Mouse (Mus musculus) forebrain, embryonic 14.5 days (tissue): ENCODE results near the gene Col2a1. TPM values are rescaled to one million over a fixed set of nuclear protein-coding genes. Genes with fewer than 3 reads are reported as not detected.
A peak's percentile ranks its signal among the peaks of the same experiment; 100 is the strongest.

Experiments
- ATAC-seq: fragments of 200-750 bp; cut with Nextera tagmentation; 2 replicates; pipeline ENCODE4 v1.8.0; 2017; ENCODE audit warnings: mild to moderate bottlenecking, moderate library complexity
- DNase-seq: peaks from one replicate; pipeline ENCODE4 v3.0.0-alpha.2; 2015; ENCODE audit warnings: low spot score
- H3K27ac ChIP-seq: fragments of 300-500 bp; sonication (generic); 2 replicates; pipeline ENCODE4 v1.5.1; 2014; ENCODE audit warnings: low read depth, mild to moderate bottlenecking, control low read depth, low read length, moderate library complexity
- H3K27me3 ChIP-seq: fragments of 300-500 bp; sonication (generic); replicated peaks from 2 replicates; pipeline ENCODE4 v1.6.1; 2014; ENCODE audit warnings: low read length, control low read depth, mixed read lengths; ENCODE audit not compliant: control insufficient read depth, insufficient read depth
- H3K36me3 ChIP-seq: fragments of 300-500 bp; sonication (generic); 2 replicates; pipeline ENCODE4 v1.6.1; 2014; ENCODE audit warnings: low read length, control low read depth; ENCODE audit not compliant: control insufficient read depth, insufficient read depth
- H3K4me1 ChIP-seq: fragments of 300-500 bp; sonication (generic); 2 replicates; pipeline ENCODE4 v1.6.1; 2014; ENCODE audit warnings: antibody characterized with exemption, low read length, control low read depth; ENCODE audit not compliant: control insufficient read depth, insufficient read depth
- H3K4me2 ChIP-seq: fragments of 300-500 bp; sonication (generic); 2 replicates; pipeline ENCODE4 v1.6.1; 2014; ENCODE audit warnings: mild to moderate bottlenecking, control low read depth, low read length
- H3K4me3 ChIP-seq: fragments of 300-500 bp; sonication (generic); 2 replicates; pipeline ENCODE4 v1.5.1; 2014; ENCODE audit warnings: low read depth, low read length, control low read depth
- H3K9ac ChIP-seq: fragments of 300-500 bp; sonication (generic); 2 replicates; pipeline ENCODE4 v1.6.1; 2014; ENCODE audit warnings: mild to moderate bottlenecking, low read length, control low read depth, moderate library complexity
- H3K9me3 ChIP-seq: fragments of 300-500 bp; sonication (generic); replicated peaks from 2 replicates; pipeline ENCODE4 v1.6.1; 2016; ENCODE audit warnings: low read length, control low read depth, mixed read lengths; ENCODE audit not compliant: control insufficient read depth
- WGBS: fragments of 180-500 bp; shearing (Covaris S2); extraction: QIAGEN DNeasy Blood & Tissue Kit; methylation state at CpG from one replicate; pipeline ENCODE4 v1.1.7; 2014; 5-methylcytosine and 5-hydroxymethylcytosine counted together
- polyA plus RNA-seq: library from polyadenylated mRNA; unstranded; fragments of >200 nt; fragmentation: Nextera tagmentation; extraction: Ambion mirVana; gene quantifications from 2 replicates; pipeline ENCODE4 v1.2.1, GENCODE M21; 2014

Gene Col2a1
- polyA plus RNA-seq, 1 experiment from 2014 or later, result 19.4 TPM

DNA sequence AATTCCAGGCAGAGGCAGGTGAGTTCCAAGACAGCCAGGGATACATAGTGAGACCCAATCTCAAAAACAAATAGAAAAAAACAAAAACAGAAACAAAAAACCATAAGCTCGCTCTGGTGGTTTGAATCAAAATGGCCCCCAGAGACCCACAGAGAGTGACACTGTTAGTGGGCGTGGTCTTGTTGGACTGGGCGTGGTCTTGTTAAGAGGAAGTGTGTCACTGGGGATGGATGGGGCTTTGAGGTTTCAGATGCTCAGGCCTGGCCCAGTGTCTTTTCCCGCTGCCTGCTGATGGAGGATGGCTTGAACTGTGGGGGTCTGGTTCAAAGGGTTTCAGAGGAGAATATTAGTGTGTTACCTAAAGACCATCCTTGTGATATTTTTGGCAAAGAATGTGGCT lies 13.4 kb upstream of the Col2a1 start:
- no peaks in the 10 kb centered on the region for H3K4me1 ChIP-seq
- no peaks in the 10 kb centered on the region for H3K27me3 ChIP-seq
- H3K4me2 ChIP-seq, result no peak overlapping the region
- no peaks in the 10 kb centered on the region for H3K36me3 ChIP-seq
- 86% methylated on average over 4 of the region's 4 CpGs for WGBS
- no peaks in the 10 kb centered on the region for H3K9me3 ChIP-seq
- DNase-seq, result no peak
- ATAC-seq, result no peak
- H3K27ac ChIP-seq, result no peak overlapping the region
- no peak overlapping the region for H3K9ac ChIP-seq
- H3K4me3 ChIP-seq, result no peak overlapping the region

GRCm38 (mm10) chr15:98012810-98013209 lies 8.3 kb upstream of the Col2a1 start:
- H3K27ac ChIP-seq, result no peak overlapping the region
- H3K27me3 ChIP-seq, result no peaks in the 10 kb centered on the region
- peak; percentile 66; the same call in 1 of the 2 replicates for ATAC-seq
- H3K9ac ChIP-seq, result no peak overlapping the region
- no peaks in the 10 kb centered on the region for H3K9me3 ChIP-seq
- H3K4me1 ChIP-seq, result no peaks in the 10 kb centered on the region; the same call in 1 of the 2 replicates
- 21% methylated on average over 6 of the region's 6 CpGs for WGBS
- H3K4me2 ChIP-seq, result no peak overlapping the region
- H3K4me3 ChIP-seq, result no peak overlapping the region
- peak; percentile 56 for DNase-seq
- H3K36me3 ChIP-seq, result no peaks in the 10 kb centered on the region

GRCm38 (mm10) chr15:98005181-98005580 lies 686 bp upstream of the Col2a1 start:
- ATAC-seq, result no peak
- Histone ChIP-seq H3K27ac (no peak overlapping the region), H3K9me3 (no peaks in the 10 kb centered on the region), H3K36me3 (no peaks in the 10 kb centered on the region), H3K9ac (peak overlapping the region; percentile 69; the same call in 1 of the 2 replicates), H3K4me1 (peaks cover 34% of the 10 kb centered on the region), H3K4me2 (peak overlapping the region; percentile 79), H3K4me3 (peak overlapping the region; percentile 43), H3K27me3 (peaks cover 7% of the 10 kb centered on the region; the same call in 1 of the 2 replicates)
- no peak for DNase-seq
- WGBS, result 11% methylated on average over 11 of the region's 11 CpGs

- Histone ChIP-seq H3K4me1 (peaks cover 38% of the 10 kb centered on the region), H3K4me3 (peak overlapping the region; percentile 43), H3K9ac (peak overlapping the region; percentile 69), H3K9me3 (no peaks in the 10 kb centered on the region), H3K36me3 (no peaks in the 10 kb centered on the region), H3K27ac (no peak overlapping the region), H3K27me3 (peaks cover 10% of the 10 kb centered on the region; the same call in 1 of the 2 replicates), H3K4me2 (peak overlapping the region; percentile 79)
- DNase-seq (no peak), ATAC-seq (no peak)
- 2% methylated on average over 19 of the region's 19 CpGs for WGBS
These were observed 255 bp upstream of the Col2a1 start for GRCm38 (mm10) chr15:98004740-98005159.

DNA sequence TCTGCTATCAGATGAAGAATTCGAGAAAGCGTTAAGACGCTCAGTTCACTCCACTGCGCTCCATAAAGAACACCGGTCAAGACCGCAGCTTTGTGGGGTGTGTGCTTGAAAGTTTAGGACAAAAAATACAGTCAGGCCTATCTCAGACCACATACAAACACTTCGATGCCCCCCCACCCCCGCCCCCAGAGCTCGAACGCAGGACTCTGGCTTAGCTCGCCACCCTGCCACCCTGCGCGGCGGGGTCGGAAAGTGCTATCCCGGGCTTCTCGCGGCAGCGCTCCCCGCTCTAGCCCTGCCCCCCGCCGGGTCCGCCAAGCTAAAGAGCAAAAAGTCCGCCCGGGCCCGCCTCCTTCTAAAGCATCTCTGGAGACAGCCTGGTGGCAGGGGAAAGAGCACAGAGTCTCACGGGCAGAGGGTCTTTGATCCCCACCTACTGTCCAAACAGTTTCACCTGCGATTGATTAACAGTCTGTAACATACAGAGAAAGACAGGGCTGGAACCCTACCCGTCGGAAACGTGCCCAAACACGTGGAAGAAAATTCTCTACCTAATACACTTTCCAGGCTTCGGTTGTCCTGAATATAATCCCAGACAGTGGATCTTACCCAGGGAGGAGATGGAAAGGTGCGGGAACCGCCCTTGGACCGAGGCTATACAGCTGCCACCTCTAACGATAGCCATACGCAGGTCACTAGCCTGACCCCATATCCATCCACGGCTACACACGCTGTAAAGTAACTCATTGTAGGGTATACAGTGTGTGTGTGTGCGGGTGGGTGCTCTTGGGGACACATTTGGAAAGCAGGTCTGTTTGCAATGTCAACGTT lies 1.3 kb downstream of the Col2a1 start:
- WGBS, result 1% methylated on average over 42 of the region's 42 CpGs

DNA sequence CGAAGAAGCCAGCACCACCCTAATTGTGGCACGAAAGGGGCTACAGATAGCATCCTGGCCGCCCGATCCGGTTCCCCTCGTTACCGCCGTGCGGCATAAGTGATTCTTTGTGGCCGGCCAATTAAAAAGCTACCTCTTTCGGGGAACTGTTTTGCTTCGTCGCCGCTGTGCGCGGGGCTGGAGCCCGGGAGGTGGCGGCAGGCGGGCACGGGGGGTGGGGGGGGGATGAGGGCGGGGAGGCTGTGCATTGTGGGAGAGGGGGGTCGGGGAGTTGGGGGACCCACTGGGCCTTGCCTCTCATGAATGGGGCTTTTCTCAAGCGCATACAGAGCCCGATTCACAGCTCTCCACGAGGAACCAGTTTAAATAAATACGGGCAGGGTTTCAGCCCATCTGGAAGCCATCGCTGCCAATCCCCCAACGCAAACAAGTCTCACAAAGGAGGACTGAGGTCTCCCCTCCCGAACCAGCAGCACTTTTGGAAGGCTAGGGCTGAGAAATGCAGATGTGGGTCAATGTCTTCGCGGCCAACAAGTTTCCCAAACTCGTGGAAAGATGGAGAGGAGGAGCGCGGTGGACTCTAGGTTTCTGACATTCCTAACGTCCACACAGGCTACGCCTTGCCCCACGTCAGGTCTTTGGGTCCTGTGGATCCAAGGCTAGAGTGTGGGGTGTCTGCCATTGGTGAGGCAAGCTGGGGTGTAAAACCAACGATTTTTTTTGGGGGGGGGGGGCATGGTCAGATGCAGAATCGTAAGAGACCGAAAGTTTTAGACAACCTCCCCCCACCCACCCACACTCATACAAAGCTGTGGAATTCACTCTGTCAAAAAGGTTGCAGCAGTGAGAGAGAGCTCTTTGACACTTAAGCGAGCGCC lies 2.1 kb downstream of the Col2a1 start:
- H3K4me2 ChIP-seq, result peak overlapping the region; percentile 79
- H3K4me3 ChIP-seq, result peak overlapping the region; percentile 43
- H3K36me3 ChIP-seq, result 0 out of 2 replicates have a peak, but pooled peaks cover under 1% of the 10 kb centered on the region
- peaks cover 13% of the 10 kb centered on the region; the same call in 1 of the 2 replicates for H3K27me3 ChIP-seq
- H3K27ac ChIP-seq, result peak overlapping the region; percentile 84
- H3K4me1 ChIP-seq, result peaks cover 51% of the 10 kb centered on the region
- no peaks in the 10 kb centered on the region for H3K9me3 ChIP-seq
- peak; percentile 68 for ATAC-seq
- H3K9ac ChIP-seq, result peak overlapping the region; percentile 69
- peak; percentile 87 for DNase-seq
- under 1% methylated on average over 42 of the region's 42 CpGs for WGBS

More for the DNA sequence above, 1.3 kb downstream of the Col2a1 start:
- peak; percentile 45 for DNase-seq
- no peak for ATAC-seq
- Histone ChIP-seq H3K27me3 (peaks cover 13% of the 10 kb centered on the region; the same call in 1 of the 2 replicates), H3K4me3 (peak overlapping the region; percentile 43), H3K4me1 (peaks cover 45% of the 10 kb centered on the region), H3K36me3 (no peaks in the 10 kb centered on the region), H3K27ac (peak overlapping the region; percentile 84), H3K9me3 (no peaks in the 10 kb centered on the region), H3K9ac (peak overlapping the region; percentile 69), H3K4me2 (peak overlapping the region; percentile 79)

DNA sequence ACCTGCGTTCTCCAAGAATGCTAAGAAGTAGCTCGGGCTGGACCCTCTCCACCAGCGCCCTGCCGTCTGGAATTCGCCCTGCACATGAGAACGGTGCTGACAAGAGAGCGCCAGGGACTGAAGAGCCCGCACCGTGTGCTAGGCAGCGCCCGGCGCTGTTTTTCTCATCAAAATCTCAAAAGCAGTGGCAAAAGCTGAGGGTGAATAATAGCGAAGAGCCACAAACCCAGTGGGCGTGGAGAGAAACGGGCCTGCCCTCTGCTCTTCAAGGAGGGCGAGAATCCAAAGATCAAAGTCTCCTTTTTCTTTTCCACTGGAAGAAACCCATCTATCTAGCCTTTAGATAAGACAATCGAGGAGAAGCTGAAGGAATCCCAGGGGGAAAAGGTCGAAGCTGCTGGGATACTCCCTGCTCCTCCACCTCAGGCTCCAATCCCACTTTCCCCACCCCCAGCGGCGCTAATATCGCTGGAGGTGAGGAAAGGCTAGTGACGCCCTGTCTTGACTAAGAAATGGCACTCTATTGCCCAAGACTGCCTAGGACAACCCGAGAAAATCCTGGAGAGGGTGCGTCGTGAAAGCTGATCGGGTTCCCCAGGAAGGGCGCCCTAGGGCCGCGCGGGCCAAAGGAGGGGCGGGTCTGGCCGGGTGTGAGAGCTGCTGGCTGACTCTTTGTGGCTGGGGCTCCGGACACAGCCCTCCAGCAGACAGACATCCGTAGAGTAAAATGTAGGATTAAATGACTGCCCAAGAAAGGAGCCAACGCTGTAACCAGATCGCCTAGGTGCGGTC lies 3.0 kb downstream of the Col2a1 start:
- peak overlapping the region; percentile 84 for H3K27ac ChIP-seq
- ATAC-seq, result peak; percentile 19

DNA sequence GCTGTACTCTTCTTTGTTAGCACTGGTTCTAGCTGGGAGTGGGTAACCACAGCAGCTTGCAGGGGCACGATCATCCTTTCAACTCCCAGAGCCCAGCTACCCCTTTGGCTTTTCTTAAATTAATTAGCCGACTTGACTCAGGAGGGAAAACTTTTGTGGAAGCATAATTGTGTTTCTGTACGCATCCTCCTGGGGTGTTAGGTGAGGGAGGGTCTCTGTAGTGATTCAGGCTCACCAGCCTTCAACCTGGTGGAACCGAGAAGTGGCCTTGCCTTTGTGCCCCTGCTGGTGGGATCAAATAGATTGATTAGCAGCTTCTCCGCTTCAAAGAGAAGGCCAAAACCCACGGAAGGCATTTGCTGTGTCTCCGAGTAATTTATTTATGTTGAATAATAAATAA lies 4.5 kb downstream of the Col2a1 start:
- no peak overlapping the region for H3K9ac ChIP-seq
- WGBS, result 13% methylated on average over 7 of the region's 7 CpGs

More for the DNA sequence above, 3.0 kb downstream of the Col2a1 start:
- 2% methylated on average over 37 of the region's 37 CpGs for WGBS
- 0 out of 2 replicates have a peak, but pooled peaks cover 4% of the 10 kb centered on the region for H3K36me3 ChIP-seq
- peaks cover 53% of the 10 kb centered on the region for H3K4me1 ChIP-seq
- peaks cover 13% of the 10 kb centered on the region; the same call in 1 of the 2 replicates for H3K27me3 ChIP-seq
- peak overlapping the region; percentile 69 for H3K9ac ChIP-seq
- H3K9me3 ChIP-seq, result no peaks in the 10 kb centered on the region
- peak overlapping the region; percentile 79 for H3K4me2 ChIP-seq
- peak overlapping the region; percentile 43 for H3K4me3 ChIP-seq
- peak; percentile 57 for DNase-seq

More for the DNA sequence above, 4.5 kb downstream of the Col2a1 start:
- Histone ChIP-seq H3K4me1 (peaks cover 53% of the 10 kb centered on the region), H3K4me2 (no peak overlapping the region), H3K36me3 (peaks cover 7% of the 10 kb centered on the region; the same call in 1 of the 2 replicates), H3K9me3 (no peaks in the 10 kb centered on the region), H3K27ac (no peak overlapping the region), H3K27me3 (peaks cover 8% of the 10 kb centered on the region; the same call in 1 of the 2 replicates), H3K4me3 (no peak overlapping the region)
- ATAC-seq (no peak), DNase-seq (no peak)
